Mouse (Mus musculus) cortical plate, adult 2 months (tissue): ENCODE results near the gene Adarb1. TPM values are rescaled to one million over a fixed set of nuclear protein-coding genes. Genes with fewer than 3 reads are reported as not detected.
A peak's percentile ranks its signal among the peaks of the same experiment; 100 is the strongest.

Experiments
- H3K27ac ChIP-seq: fragments of 200-500 bp; 2 replicates; pipeline ENCODE4 v1.5.1; 2012; ENCODE audit warnings: low read length, control low read depth, inconsistent platforms; ENCODE audit not compliant: insufficient read depth
- H3K4me1 ChIP-seq: fragments of 200-500 bp; 2 replicates; pipeline ENCODE4 v1.6.1; 2011; ENCODE audit warnings: low read length; ENCODE audit not compliant: control insufficient read depth, insufficient read depth
- H3K4me3 ChIP-seq: fragments of 200-500 bp; 2 replicates; pipeline ENCODE4 v1.5.1; 2011; ENCODE audit warnings: mild to moderate bottlenecking, low read length, control low read depth; ENCODE audit not compliant: insufficient read depth
- CTCF ChIP-seq: fragments of 200-500 bp; IDR thresholded peaks from 2 replicates; pipeline ENCODE4 v1.5.1; 2011; ENCODE audit warnings: mild to moderate bottlenecking, control low read depth, low read length; ENCODE audit not compliant: insufficient read depth; ENCODE audit errors: extremely low read depth
- POLR2A ChIP-seq: fragments of 200-500 bp; IDR thresholded peaks from 2 replicates; pipeline ENCODE4 v1.6.1; 2011; ENCODE audit warnings: mild to moderate bottlenecking, low read length, control low read depth; ENCODE audit not compliant: insufficient read depth; ENCODE audit errors: extremely low read depth
- polyA plus RNA-seq: library from polyadenylated mRNA; depleted of rRNA; stranded (reverse); fragments of >200 nt; gene quantifications from 2 replicates; pipeline ENCODE4 v1.2.3, GENCODE M21; 2012; rRNA removed

Gene Adarb1
- 105 and 113 TPM in 2 replicates for polyA plus RNA-seq

DNA sequence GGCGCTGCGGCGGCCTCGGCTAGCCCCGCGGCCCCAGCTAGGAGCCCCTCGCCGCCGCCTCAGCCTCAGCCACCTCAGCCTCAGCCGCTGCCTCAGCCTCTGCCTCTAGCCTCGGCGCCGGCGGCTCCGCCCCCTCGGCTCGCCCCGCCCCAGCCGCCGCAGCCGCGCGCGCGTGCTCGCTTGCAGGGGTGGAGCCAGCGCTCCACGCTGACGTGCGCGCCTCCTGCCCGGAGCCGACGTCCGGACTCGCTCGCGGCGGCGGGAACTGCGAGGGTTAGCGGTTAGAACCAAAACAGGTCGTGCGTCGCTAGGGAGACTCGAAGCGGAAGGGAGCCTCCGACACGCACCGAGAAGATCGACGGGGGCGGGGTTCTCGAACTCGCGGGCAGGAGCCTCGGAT lies at the start of gene Adarb1:
TSS of gene Adarb1 (minus strand) at position 133 of the 400 bp plus-strand sequence.
- TF ChIP-seq CTCF: no peak
- TF ChIP-seq POLR2A: peak; percentile 73
- peak within 1 kb of the TSS; percentile 74; the same call in 1 of the 2 replicates for H3K27ac ChIP-seq
- H3K4me1 ChIP-seq: no peaks in the 10 kb centered on the region; the same call in 1 of the 2 replicates
- peak within 1 kb of the TSS; percentile 72 for H3K4me3 ChIP-seq

DNA sequence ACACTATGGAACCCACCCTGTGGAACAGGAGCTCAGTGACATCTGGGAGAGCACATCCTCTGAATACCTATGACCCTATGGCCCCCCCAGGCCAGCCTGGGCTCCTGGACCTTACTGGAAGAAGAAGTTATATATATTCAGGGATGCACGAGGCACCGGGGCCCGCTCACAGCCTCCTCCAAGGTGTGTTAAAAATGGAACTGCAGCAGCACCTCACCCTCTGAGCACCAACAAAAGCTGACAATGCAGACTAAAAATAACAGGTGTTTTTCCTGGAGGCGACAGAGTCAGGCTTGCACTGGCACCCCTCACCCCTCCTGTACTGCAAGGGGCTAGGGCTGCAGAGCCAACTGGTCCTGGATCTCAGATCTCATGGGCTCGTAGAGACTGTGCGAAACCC lies 49.3 kb upstream of the Adarb1 start:
- TF ChIP-seq POLR2A (no peak), CTCF (no peak)
- Histone ChIP-seq H3K4me3 (no peak overlapping the region), H3K4me1 (peaks cover 4% of the 10 kb centered on the region; the same call in 1 of the 2 replicates)

GRCm38 (mm10) chr10:77465902-77466301 lies 47.8 kb upstream of the Adarb1 start:
- TF ChIP-seq CTCF: no peak
- no peak for TF ChIP-seq POLR2A
- H3K4me1 ChIP-seq: peaks cover 4% of the 10 kb centered on the region; the same call in 1 of the 2 replicates

More for the DNA sequence above, 49.3 kb upstream of the Adarb1 start:
- no peak overlapping the region for H3K27ac ChIP-seq

GRCm38 (mm10) chr10:77464181-77464936 lies 46.3 kb upstream of the Adarb1 start:
- H3K4me3 ChIP-seq: no peak overlapping the region
- no peak overlapping the region for H3K27ac ChIP-seq
- no peak for TF ChIP-seq CTCF
- TF ChIP-seq POLR2A: no peak
- peaks cover 4% of the 10 kb centered on the region; the same call in 1 of the 2 replicates for H3K4me1 ChIP-seq

More at GRCm38 (mm10) chr10:77465902-77466301, 47.8 kb upstream of the Adarb1 start:
- Histone ChIP-seq H3K4me3 (no peak overlapping the region), H3K27ac (no peak overlapping the region)

- Histone ChIP-seq H3K4me1 (no peaks in the 10 kb centered on the region), H3K27ac (no peak overlapping the region), H3K4me3 (no peak overlapping the region)
- TF ChIP-seq CTCF (no peak), POLR2A (no peak)
Observed at GRCm38 (mm10) chr10:77461161-77461560, 43.1 kb upstream of the Adarb1 start.

DNA sequence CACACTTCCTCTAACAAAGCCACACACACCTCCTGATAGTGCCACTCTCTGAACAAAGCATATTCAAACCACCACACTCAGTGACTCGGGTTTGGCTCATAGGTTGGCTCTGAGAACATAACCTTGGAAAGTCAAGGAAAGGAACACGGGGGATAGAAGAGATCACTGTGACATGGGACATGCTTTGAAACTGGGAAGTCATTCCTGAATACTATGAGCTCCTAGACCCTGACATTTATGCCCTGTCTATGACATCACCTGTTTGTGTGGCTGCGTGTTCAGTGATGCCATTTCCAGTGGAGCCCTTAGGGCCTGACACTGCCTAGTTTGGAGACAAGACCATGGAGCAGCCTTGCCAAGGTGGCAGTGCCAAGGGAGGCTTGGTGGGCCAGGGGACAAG lies 39.6 kb upstream of the Adarb1 start:
- Histone ChIP-seq H3K4me1 (no peaks in the 10 kb centered on the region), H3K4me3 (no peak overlapping the region), H3K27ac (no peak overlapping the region)
- TF ChIP-seq POLR2A (no peak), CTCF (no peak)

DNA sequence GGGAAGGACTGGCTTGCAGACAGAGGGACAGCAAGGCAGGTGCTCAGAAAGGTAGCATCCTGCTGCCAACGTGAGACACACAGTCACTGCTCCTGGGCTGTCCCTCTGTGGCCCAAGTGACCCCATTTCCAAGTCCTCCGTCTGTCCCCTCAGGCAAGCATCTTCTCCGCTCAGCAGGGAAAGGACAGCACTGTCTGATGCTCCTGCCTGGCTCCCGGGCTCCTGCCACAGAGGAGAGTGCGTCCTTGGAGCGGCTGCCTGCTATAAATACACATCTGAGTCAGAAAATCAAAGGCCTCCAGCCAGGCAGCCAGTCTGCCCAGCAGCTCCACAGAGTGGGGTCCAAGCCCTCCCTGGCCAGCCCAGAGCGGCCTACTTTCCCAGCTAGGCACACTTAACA lies 38.4 kb upstream of the Adarb1 start:
- Histone ChIP-seq H3K27ac (no peak overlapping the region), H3K4me1 (no peaks in the 10 kb centered on the region), H3K4me3 (no peak overlapping the region)
- no peak for TF ChIP-seq CTCF
- no peak for TF ChIP-seq POLR2A

DNA sequence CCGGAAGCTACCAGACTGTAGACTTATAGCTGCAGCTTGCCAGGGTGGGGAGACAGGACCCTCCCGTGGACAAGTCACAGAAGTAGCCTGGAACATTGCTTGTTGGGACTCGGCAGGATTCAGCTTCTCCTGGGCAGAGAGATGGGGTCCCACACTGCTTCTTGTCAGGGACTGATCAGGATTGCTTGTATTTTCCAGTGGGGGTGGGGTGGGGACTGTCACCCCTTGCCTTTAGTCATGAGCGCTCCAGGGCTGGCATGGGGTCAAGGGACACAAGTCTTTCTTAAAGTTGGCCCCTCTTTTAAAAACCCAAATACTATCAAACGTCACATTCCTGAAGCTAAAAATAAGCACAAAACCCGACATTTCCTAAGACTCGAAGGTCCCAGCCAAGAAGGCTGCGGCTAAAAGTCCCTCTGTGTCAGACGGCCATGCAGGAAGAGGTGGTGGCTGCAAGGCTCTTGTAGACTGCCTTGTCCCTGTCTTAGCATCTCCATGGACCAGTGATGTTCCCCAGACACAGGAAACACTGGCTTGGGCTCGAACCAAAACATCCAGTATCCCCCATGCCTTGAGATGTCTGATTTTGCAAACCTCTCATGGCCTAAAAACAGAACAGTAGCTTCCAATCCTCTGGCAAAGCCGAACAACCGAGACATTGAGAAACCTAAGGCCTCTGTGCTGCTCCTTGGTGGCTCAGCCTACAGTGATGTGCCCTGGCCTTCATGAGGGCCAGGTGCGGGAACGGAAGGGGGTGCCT lies 37.4 kb upstream of the Adarb1 start:
- no peak overlapping the region for H3K4me3 ChIP-seq
- H3K4me1 ChIP-seq: no peaks in the 10 kb centered on the region
- no peak for TF ChIP-seq CTCF
- TF ChIP-seq POLR2A: no peak
- no peak overlapping the region for H3K27ac ChIP-seq

GRCm38 (mm10) chr10:77454795-77455194 lies 36.7 kb upstream of the Adarb1 start:
- Histone ChIP-seq H3K4me1 (peaks cover 1% of the 10 kb centered on the region; the same call in 1 of the 2 replicates), H3K27ac (no peak overlapping the region), H3K4me3 (no peak overlapping the region)
- TF ChIP-seq POLR2A (no peak), CTCF (no peak)
